Mouse (Mus musculus): Measurements from ENCODE around the gene Nos3.

DNA sequence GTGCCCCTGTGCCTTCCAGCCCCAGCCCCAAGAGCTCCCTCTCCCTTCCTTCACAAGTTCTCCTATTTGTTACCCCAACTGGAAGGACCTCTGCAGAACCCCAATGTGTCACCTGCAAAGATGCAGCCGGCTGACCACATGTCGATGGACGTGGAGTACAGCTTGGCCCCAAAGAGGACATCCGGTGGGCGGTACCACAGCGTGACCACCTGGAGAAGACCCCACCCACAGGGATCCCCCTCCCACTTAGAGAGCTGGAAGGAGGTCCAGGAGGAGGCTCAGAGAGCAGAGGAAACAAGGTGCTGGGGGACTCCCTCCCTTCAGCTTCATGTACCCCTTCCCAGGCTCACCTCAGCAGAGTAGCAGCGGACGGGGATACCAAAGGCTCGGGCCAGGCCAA is 55.8 kb downstream of the Nos3 start:
- TF ChIP-seq EP300 (IDR thresholded peaks at IDR 0.05; ENCODE audit: low read depth) (no peak), CTCF (IDR thresholded peaks at IDR 0.05; ENCODE audit: low read depth) (no peak)
